Mouse (Mus musculus) liver, embryonic 11.5 days (tissue): ENCODE results near the gene Csrnp3. TPM values are rescaled to one million over a fixed set of nuclear protein-coding genes. Genes with fewer than 3 reads are reported as not detected.
A peak's percentile ranks its signal among the peaks of the same experiment; 100 is the strongest.

Source experiments
- ATAC-seq: fragments of 200-750 bp; cut with Nextera tagmentation; replicated peaks from 2 replicates; pipeline ENCODE4 v1.8.0; 2017; ENCODE audit warnings: moderate number of reproducible peaks, mild to moderate bottlenecking, moderate TSS enrichment, moderate library complexity; ENCODE audit not compliant: low FRiP score
- DNase-seq: peaks from one replicate; pipeline ENCODE4 v3.0.0-alpha.2; 2017; ENCODE audit warnings: low spot score
- H3K27ac ChIP-seq: fragments of 300-500 bp; sonication (generic); 2 replicates; pipeline ENCODE4 v1.5.1; 2014; ENCODE audit warnings: mild to moderate bottlenecking, low read depth, low read length, control low read depth
- H3K27me3 ChIP-seq: fragments of 300-500 bp; sonication (generic); replicated peaks from 2 replicates; pipeline ENCODE4 v1.6.1; 2014; ENCODE audit warnings: low read length, mixed read lengths; ENCODE audit not compliant: control insufficient read depth, insufficient read depth
- H3K36me3 ChIP-seq: fragments of 300-500 bp; sonication (generic); 2 replicates; pipeline ENCODE4 v1.6.1; 2014; ENCODE audit warnings: mild to moderate bottlenecking, low read length, moderate library complexity, mixed read lengths; ENCODE audit not compliant: control insufficient read depth, insufficient read depth
- H3K4me1 ChIP-seq: fragments of 300-500 bp; sonication (generic); replicated peaks from 2 replicates; pipeline ENCODE4 v1.6.1; 2014; ENCODE audit warnings: low read length, mixed read lengths; ENCODE audit not compliant: control insufficient read depth, insufficient read depth
- H3K4me2 ChIP-seq: fragments of 300-500 bp; sonication (generic); 2 replicates; pipeline ENCODE4 v1.6.1; 2014; ENCODE audit warnings: mild to moderate bottlenecking, control low read depth, moderate library complexity
- H3K4me3 ChIP-seq: fragments of 300-500 bp; sonication (generic); 2 replicates; pipeline ENCODE4 v1.5.1; 2014; ENCODE audit warnings: low read depth, low read length, control low read depth
- H3K9ac ChIP-seq: fragments of 300-500 bp; sonication (generic); 2 replicates; pipeline ENCODE4 v1.6.1; 2014; ENCODE audit warnings: low read depth, low read length, control low read depth
- H3K9me3 ChIP-seq: fragments of 300-500 bp; sonication (generic); 2 replicates; pipeline ENCODE4 v1.6.1; 2016; ENCODE audit warnings: low read length, inconsistent platforms, mixed read lengths; ENCODE audit not compliant: control insufficient read depth
- WGBS: fragments of 180-500 bp; shearing (Covaris S2); extraction: QIAGEN DNeasy Blood & Tissue Kit; methylation state at CpG from one replicate; pipeline ENCODE4 v1.1.7; 2014; 5-methylcytosine and 5-hydroxymethylcytosine counted together
- polyA plus RNA-seq: library from polyadenylated mRNA; unstranded; fragments of >200 nt; fragmentation: Nextera tagmentation; extraction: Ambion mirVana; gene quantifications from 2 replicates; pipeline ENCODE4 v1.2.1, GENCODE M21; 2014

Csrnp3 gene
- polyA plus RNA-seq, 1 experiment from 2014 or later, result 0.51 TPM

DNA sequence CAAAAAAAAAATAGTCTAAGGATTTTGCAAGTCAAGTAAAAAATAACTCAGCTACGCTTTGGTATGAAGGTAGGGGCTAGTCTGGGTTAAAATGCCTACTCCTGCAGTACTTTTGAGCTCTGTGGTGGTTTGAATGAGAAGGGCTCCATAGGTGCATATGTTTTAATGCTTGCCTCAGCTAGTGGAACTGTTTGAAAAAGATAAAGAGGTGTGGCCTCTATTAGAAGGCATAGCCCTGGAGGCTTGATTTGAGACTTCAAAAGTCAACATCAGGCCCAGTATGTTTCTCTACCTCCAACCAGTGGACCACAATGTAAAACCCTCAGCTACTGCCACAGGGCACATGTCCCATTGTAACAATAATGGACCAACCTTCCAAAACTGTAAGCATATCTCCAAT, 16.9 kb upstream of the Csrnp3 start:
- WGBS, result 90% methylated on average over 1 of the region's 1 CpGs
- Histone ChIP-seq H3K4me3 (no peak overlapping the region), H3K9ac (no peak overlapping the region), H3K36me3 (no peaks in the 10 kb centered on the region), H3K4me2 (no peak overlapping the region), H3K9me3 (no peaks in the 10 kb centered on the region), H3K27ac (no peak overlapping the region), H3K27me3 (no peaks in the 10 kb centered on the region), H3K4me1 (no peaks in the 10 kb centered on the region)
- DNase-seq (no peak), ATAC-seq (no peak)

DNA sequence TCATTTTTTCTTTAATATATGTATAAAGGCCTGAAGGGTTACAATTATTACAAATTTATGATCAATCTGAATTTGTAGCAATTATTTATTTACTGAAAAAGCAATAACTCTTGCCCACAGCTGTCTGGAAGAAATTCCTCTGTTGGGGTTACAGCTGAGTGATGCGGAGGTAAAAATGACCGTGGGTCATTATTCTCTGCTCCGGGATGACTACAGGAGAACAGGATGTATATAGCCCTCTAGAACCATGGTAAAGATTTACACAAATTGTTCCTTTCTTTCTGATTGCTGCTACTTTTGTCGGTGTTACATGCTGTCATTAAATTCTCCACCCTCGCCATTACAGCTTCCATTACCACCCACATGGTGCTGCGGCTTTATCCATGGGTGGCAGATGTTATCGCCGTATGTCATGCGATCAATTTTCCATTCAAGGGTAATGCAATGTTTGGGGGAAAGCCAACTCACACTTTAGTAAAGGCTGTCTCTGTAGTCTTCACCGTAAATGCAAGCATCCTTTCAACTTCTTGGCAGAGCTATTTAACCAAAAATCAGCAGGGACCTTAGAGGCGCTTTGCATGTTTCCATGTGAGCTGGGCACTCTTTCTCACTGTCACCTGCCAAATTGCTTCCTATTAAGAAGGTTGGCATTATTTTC, 12.7 kb upstream of the Csrnp3 start:
- H3K4me1 ChIP-seq, result no peaks in the 10 kb centered on the region
- H3K9me3 ChIP-seq, result no peaks in the 10 kb centered on the region
- H3K9ac ChIP-seq, result no peak overlapping the region
- H3K4me3 ChIP-seq, result no peak overlapping the region
- H3K27ac ChIP-seq, result no peak overlapping the region
- H3K27me3 ChIP-seq, result no peaks in the 10 kb centered on the region
- DNase-seq, result no peak
- 80% methylated on average over 11 of the region's 11 CpGs for WGBS
- no peak for ATAC-seq
- no peak overlapping the region for H3K4me2 ChIP-seq
- no peaks in the 10 kb centered on the region for H3K36me3 ChIP-seq

DNA sequence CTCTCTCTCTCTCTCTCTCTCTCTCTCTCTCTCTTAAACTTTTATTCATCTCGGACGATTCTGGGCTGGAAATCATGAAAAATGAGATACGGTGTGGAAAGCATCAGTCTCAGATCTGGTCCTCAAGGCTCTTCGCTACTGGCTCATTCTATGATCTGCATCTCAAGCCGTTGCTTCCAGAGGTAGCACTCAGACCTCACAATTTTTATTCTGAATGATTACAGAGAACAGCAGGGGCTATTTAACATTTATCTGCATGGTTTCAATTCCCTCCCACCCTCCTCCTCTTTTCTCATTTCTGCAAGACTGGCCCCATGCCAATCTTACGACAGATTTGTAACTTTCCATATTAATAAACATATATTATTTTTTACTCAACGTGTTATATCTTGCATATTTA, 12.1 kb upstream of the Csrnp3 start:
- no peaks in the 10 kb centered on the region for H3K4me1 ChIP-seq
- DNase-seq, result no peak
- H3K9ac ChIP-seq, result no peak overlapping the region
- H3K36me3 ChIP-seq, result no peaks in the 10 kb centered on the region
- no peak overlapping the region for H3K27ac ChIP-seq
- no peak overlapping the region for H3K4me2 ChIP-seq
- no peak for ATAC-seq
- H3K9me3 ChIP-seq, result no peaks in the 10 kb centered on the region
- WGBS, result 78% methylated on average over 7 of the region's 7 CpGs
- no peaks in the 10 kb centered on the region for H3K27me3 ChIP-seq
- no peak overlapping the region for H3K4me3 ChIP-seq

DNA sequence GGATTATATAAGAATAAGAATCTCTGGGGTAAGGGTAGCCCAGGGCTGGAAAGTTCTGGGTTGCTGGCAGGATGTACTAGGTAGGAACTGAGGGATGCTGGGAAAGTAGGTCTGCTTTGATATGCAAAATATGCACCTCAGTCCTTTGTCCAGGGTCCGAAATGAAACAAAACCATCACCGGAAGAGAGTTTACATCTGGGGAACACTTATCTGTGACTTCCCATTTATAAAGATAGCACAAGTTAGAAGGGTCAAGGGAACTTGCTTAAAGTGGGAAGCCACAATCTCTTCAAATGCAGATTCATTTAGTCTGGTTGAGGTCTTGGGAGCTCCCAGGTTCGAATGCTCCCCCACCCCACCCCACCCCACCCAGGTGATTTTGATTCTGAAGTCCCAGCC, 4.0 kb upstream of the Csrnp3 start:
- H3K36me3 ChIP-seq, result no peaks in the 10 kb centered on the region
- no peaks in the 10 kb centered on the region for H3K4me1 ChIP-seq
- DNase-seq (no peak), ATAC-seq (no peak)
- H3K4me3 ChIP-seq, result no peak overlapping the region
- H3K4me2 ChIP-seq, result no peak overlapping the region
- no peak overlapping the region for H3K27ac ChIP-seq
- WGBS, result 30% methylated on average over 3 of the region's 3 CpGs
- no peaks in the 10 kb centered on the region for H3K9me3 ChIP-seq
- no peak overlapping the region for H3K9ac ChIP-seq
- no peaks in the 10 kb centered on the region for H3K27me3 ChIP-seq

DNA sequence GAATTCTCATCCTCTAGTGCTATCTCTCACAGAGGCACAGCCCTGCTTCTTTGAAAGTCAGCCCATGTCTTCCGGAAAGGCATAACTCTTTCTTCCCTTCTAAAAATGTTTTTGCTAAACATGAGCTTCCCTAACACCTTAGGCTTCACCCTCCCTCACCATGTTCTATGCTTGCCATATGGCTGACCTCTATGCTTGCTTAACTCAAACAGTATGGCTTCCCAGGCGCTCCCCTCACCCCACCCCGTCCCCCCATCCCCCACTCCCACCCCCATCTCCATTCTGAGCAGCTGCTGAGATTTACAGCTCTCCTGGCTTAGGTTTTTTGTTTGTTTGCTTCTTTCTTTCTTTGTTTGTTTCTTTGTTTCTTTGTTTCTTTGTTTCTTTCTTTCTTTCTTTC, 3.2 kb upstream of the Csrnp3 start:
- no peak overlapping the region for H3K9ac ChIP-seq
- DNase-seq (no peak), ATAC-seq (no peak)
- H3K4me1 ChIP-seq, result no peaks in the 10 kb centered on the region
- H3K4me3 ChIP-seq, result no peak overlapping the region
- no peak overlapping the region for H3K4me2 ChIP-seq
- no peaks in the 10 kb centered on the region for H3K36me3 ChIP-seq
- H3K27me3 ChIP-seq, result no peaks in the 10 kb centered on the region
- 46% methylated on average over 3 of the region's 3 CpGs for WGBS
- no peaks in the 10 kb centered on the region for H3K9me3 ChIP-seq
- no peak overlapping the region for H3K27ac ChIP-seq

DNA sequence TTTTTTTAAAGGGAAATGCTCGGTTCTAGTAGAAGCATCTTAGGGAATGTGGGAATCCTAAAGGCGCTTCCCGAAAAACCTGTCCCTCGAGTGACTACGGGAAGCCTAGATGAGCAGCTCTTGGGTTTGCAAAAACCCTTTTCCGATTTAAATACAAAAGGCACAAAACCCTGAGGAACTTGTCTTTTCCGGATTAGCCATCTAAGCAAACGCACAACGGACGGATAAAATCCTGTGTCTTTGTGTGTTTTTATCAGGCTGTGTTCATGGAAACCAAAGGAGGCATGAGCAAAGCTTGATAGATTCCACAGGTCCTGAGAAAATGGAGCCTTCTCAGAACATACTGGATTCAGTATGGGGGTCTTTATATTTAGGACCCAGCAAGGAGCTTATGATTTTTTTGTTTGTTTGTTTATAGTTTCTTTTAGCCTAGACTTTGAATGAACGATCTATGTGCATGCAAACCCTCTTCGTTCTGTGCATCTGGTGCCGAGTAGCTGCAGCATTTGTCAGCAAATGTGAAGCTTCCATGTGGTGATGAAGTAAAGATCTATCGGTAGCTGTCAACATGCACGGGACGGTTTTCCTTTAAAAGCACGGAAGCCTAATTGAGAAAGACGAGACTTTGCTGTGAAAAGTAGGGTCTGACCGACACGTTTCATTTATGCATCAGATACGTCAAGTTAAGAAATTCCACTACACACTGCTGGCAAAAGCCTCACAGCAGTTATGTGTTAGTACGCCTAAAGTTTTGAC, 611 bp downstream of the Csrnp3 start:
- H3K9ac ChIP-seq, result no peak overlapping the region
- H3K4me2 ChIP-seq, result peak overlapping the region; percentile 65
- ATAC-seq, result no peak
- no peaks in the 10 kb centered on the region for H3K36me3 ChIP-seq
- peak; percentile 35 for DNase-seq
- no peak overlapping the region for H3K27ac ChIP-seq
- H3K27me3 ChIP-seq, result no peaks in the 10 kb centered on the region
- peak overlapping the region; percentile 34 for H3K4me3 ChIP-seq
- WGBS, result 3% methylated on average over 22 of the region's 22 CpGs
- H3K4me1 ChIP-seq, result no peaks in the 10 kb centered on the region
- no peaks in the 10 kb centered on the region for H3K9me3 ChIP-seq

DNA sequence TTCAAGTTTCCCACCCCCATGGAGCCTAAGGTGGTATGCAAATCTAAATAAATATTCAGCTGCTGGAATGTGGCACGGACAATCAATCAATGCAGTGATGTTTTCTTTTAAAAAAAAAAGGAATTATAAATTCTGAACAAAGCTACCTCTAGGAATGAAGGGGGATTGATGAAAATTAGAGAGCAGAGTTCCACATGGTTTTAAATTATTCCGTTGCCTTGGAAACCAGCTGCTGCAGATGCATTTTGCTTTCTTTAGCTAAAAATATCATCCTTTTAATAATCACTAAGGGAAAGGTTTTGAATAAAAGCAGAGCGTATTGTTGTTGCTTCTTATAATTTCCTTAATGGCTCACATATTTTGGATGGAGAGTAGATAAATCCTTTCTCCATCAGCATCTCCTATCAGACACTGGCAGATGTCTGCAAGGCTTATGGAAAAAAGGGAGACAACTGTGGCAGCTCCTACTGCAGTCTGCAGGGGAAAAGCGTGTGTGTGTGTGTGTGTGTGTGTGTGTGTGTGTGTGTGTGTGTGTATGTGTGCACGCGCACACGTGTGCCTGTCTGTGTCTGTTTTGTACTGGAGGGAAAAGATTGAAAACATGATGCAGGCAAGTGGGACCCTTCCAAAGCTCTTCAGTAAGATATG, 2.0 kb downstream of the Csrnp3 start:
- Histone ChIP-seq H3K4me2 (no peak overlapping the region), H3K9ac (no peak overlapping the region), H3K27ac (no peak overlapping the region), H3K4me1 (no peaks in the 10 kb centered on the region), H3K36me3 (no peaks in the 10 kb centered on the region), H3K4me3 (no peak overlapping the region), H3K9me3 (no peaks in the 10 kb centered on the region), H3K27me3 (no peaks in the 10 kb centered on the region)
- WGBS, result 54% methylated on average over 7 of the region's 7 CpGs
- ATAC-seq (no peak), DNase-seq (no peak)

DNA sequence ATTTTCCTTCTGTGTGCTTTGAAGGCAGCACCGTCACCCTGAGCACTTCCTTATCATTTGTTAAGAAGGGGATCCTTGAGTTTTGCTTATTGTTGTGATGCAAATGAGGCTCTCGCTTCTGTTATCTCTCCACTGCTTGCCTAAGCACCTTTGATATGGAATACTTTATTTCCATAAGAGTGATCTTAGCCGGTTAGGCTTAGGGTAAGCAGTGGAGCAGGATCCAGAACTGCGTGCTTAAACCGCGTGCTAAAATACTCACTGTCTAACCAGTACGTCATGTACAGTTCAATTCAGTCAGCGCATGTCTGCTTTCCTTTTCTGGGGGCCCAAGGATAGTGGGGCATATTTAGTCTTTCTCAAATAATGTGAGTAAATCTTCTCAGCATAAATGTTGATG, 3.1 kb downstream of the Csrnp3 start:
- 0 out of 2 replicates have a peak, but pooled peaks have one; percentile 17 for ATAC-seq
- Histone ChIP-seq H3K36me3 (no peaks in the 10 kb centered on the region), H3K4me1 (no peaks in the 10 kb centered on the region), H3K27ac (no peak overlapping the region), H3K4me2 (no peak overlapping the region), H3K9me3 (no peaks in the 10 kb centered on the region), H3K4me3 (no peak overlapping the region), H3K9ac (no peak overlapping the region), H3K27me3 (no peaks in the 10 kb centered on the region)
- 48% methylated on average over 8 of the region's 8 CpGs for WGBS
- no peak for DNase-seq
